ENCODE assay signal across 8 mouse cellular contexts in the genomic region with DNA sequence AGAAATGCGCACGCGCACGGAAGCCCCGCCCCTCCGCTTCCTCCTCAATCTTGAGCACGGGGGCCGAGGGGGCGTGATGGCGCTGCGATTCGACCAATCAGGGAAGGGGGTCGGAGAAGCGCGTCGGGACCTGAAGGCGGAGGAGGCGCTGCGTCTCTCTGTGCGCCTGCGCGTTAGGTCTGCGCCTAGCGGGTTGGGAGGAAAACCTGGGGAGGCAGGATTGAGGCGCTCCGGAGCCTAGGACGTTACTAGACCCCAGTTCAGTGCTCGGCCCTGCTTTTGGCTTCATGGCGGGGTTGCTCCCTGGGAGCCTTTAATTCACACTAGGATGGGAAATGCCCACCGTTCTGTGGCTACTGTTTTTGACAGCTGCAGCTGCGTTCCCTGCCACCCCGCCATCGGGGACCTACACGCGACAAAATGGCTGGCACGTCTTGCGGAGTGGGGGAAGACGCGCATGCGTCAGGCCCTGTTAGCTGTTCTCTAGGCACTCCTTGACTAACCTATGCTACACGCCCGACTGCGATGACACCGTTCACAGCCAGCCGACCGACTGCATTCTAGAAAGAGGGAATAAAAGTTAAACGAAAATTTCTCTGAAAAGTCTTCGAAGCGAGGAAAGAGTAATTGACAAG. TPM values are rescaled to one million over a fixed set of nuclear protein-coding genes. Genes with fewer than 3 reads are reported as not detected.
A peak's percentile ranks its signal among the peaks of the same experiment; 100 is the strongest.
DNase-seq lines count a peak whose midpoint lies in the region; ATAC-seq and TF ChIP-seq lines count a peak whose summit lies in the region.

No protein-coding gene starts in this region.

- H3K27ac ChIP-seq in forebrain, embryonic 10.5 days = peak overlapping the region; percentile 100
- H3K27ac ChIP-seq in heart, embryonic 15.5 days = peak overlapping the region; percentile 99
- H3K27ac ChIP-seq in liver, embryonic 14.5 days = peak overlapping the region; percentile 92
- H3K27ac ChIP-seq in neural tube, embryonic 11.5 days (ENCODE audit: low read depth, low read length) = peak overlapping the region; percentile 98
- H3K27ac ChIP-seq in stomach, postnatal 0 days (replicated peaks) = peak overlapping the region; percentile 100

- no peaks in the 10 kb centered on the region for H3K27me3 ChIP-seq in forebrain, embryonic 10.5 days (ENCODE audit: poor library complexity, severe bottlenecking)
- no peaks in the 10 kb centered on the region for H3K27me3 ChIP-seq in heart, embryonic 15.5 days
- no peaks in the 10 kb centered on the region for H3K27me3 ChIP-seq in liver, embryonic 14.5 days (ENCODE audit: control insufficient read depth, insufficient read depth, low read length)
- no peaks in the 10 kb centered on the region for H3K27me3 ChIP-seq in neural tube, embryonic 11.5 days (ENCODE audit: control insufficient read depth, insufficient read depth, low read length)
- no peaks in the 10 kb centered on the region for H3K27me3 ChIP-seq in stomach, postnatal 0 days (ENCODE audit: control insufficient read depth, insufficient read depth, low read length)

- H3K4me1 ChIP-seq in forebrain, embryonic 10.5 days = peaks cover 36% of the 10 kb centered on the region
- H3K4me1 ChIP-seq in heart, embryonic 15.5 days (replicated peaks) = peaks cover 18% of the 10 kb centered on the region
- peaks cover 15% of the 10 kb centered on the region in 2 experiments for H3K4me1 ChIP-seq in liver, embryonic 14.5 days (replicated peaks; ENCODE audit: control insufficient read depth in 2 of 2, insufficient read depth in 2 of 2, low read length in 1 of 2)
- peaks cover 8% of the 10 kb centered on the region; the same call in 1 of the 2 replicates for H3K4me1 ChIP-seq in neural tube, embryonic 11.5 days (ENCODE audit: control insufficient read depth, insufficient read depth, low read length)
- no peaks in the 10 kb centered on the region for H3K4me1 ChIP-seq in stomach, postnatal 0 days (replicated peaks; ENCODE audit: control insufficient read depth, insufficient read depth)

- H3K4me3 ChIP-seq in forebrain, embryonic 10.5 days = peak overlapping the region; percentile 91
- peak overlapping the region; percentile 85 for H3K4me3 ChIP-seq in heart, embryonic 15.5 days
- peak overlapping the region; percentile 82 to 90 for H3K4me3 ChIP-seq in liver, embryonic 14.5 days (ENCODE audit: insufficient read depth in 1 of 2, low read depth in 2 of 2, low read length in 2 of 2)
- peak overlapping the region; percentile 66 for H3K4me3 ChIP-seq in neural tube, embryonic 11.5 days (ENCODE audit: low read depth, low read length)
- H3K4me3 ChIP-seq in stomach, postnatal 0 days (ENCODE audit: low read depth, low read length) = peak overlapping the region; percentile 82

- no peaks in the 10 kb centered on the region for H3K9me3 ChIP-seq in forebrain, embryonic 10.5 days
- H3K9me3 ChIP-seq in heart, embryonic 15.5 days (replicated peaks) = no peaks in the 10 kb centered on the region
- H3K9me3 ChIP-seq in liver, embryonic 14.5 days (ENCODE audit: control insufficient read depth, low read length) = no peaks in the 10 kb centered on the region
- H3K9me3 ChIP-seq in neural tube, embryonic 11.5 days (ENCODE audit: control insufficient read depth, low read length) = no peaks in the 10 kb centered on the region
- H3K9me3 ChIP-seq in stomach, postnatal 0 days (ENCODE audit: control insufficient read depth, low read length) = no peaks in the 10 kb centered on the region

- peaks cover 12% of the 10 kb centered on the region for H3K36me3 ChIP-seq in forebrain, embryonic 10.5 days (replicated peaks)
- H3K36me3 ChIP-seq in heart, embryonic 15.5 days = no peaks in the 10 kb centered on the region
- H3K36me3 ChIP-seq in liver, embryonic 14.5 days (replicated peaks; ENCODE audit: control insufficient read depth, insufficient read depth, low read depth) = no peaks in the 10 kb centered on the region
- H3K36me3 ChIP-seq in neural tube, embryonic 11.5 days (ENCODE audit: control insufficient read depth, insufficient read depth, low read length) = no peaks in the 10 kb centered on the region
- no peaks in the 10 kb centered on the region for H3K36me3 ChIP-seq in stomach, postnatal 0 days (ENCODE audit: control insufficient read depth, insufficient read depth, low read length)

- peak; percentile 95 for ATAC-seq in heart, embryonic 15.5 days (replicated peaks; ENCODE audit: insufficient number of reproducible peaks, insufficient read depth, low FRiP score, low read depth)
- peak; percentile 95 for ATAC-seq in liver, embryonic 14.5 days (ENCODE audit: insufficient read depth)
- ATAC-seq in neural tube, embryonic 11.5 days (ENCODE audit: insufficient read depth, low FRiP score, low TSS enrichment) = peak; percentile 89
- ATAC-seq in stomach, postnatal 0 days (ENCODE audit: low FRiP score, low TSS enrichment) = peak; percentile 95

- peak; percentile 48; the same call in 1 of the 2 replicates for TF ChIP-seq EP300 in liver, embryonic 14.5 days (IDR thresholded peaks at IDR 0.05; ENCODE audit: low read depth)
- no peak for TF ChIP-seq EP300 in stomach, postnatal 0 days (optimal IDR thresholded peaks at IDR 0.05)

- DNase-seq in CD8-positive naive resting alpha-beta T cell, adult 2 months (ENCODE audit: low read depth in 2 of 2, low spot score in 2 of 2) = peak; percentile 99 to 100
- DNase-seq in c-Kit-positive CD71-negative TER-119-negative erythroid progenitor cells, embryonic 14.5 days (ENCODE audit: low read depth) = peak; percentile 100
- peak; percentile 99 for DNase-seq in forebrain, embryonic 10.5 days (ENCODE audit: extremely low spot score, low spot score)
- DNase-seq in kidney, postnatal 25 days = peak; percentile 100
- DNase-seq in liver, embryonic 14.5 days (ENCODE audit: low read depth in 3 of 3, low spot score in 3 of 3) = peak; percentile 99 to 100 (median 99)
- peak; percentile 100 for DNase-seq in neural tube, embryonic 11.5 days (ENCODE audit: low spot score)
- peak; percentile 100 for DNase-seq in stomach, postnatal 0 days (ENCODE audit: low spot score)

- peak overlapping the region; percentile 75 for H3K9ac ChIP-seq in heart, embryonic 15.5 days
- H3K9ac ChIP-seq in liver, embryonic 14.5 days (replicated peaks) = peak overlapping the region; percentile 81
- peak overlapping the region; percentile 75 for H3K9ac ChIP-seq in neural tube, embryonic 11.5 days (ENCODE audit: low read length)
- H3K9ac ChIP-seq in stomach, postnatal 0 days (ENCODE audit: low read length) = peak overlapping the region; percentile 68

- peak; percentile 42 for TF ChIP-seq CTCF in liver, embryonic 14.5 days (IDR thresholded peaks at IDR 0.05; ENCODE audit: low read depth)
- TF ChIP-seq CTCF in stomach, postnatal 0 days (IDR thresholded peaks at IDR 0.05; ENCODE audit: low read depth) = peak; percentile 38

- WGBS in forebrain, embryonic 10.5 days = under 1% methylated on average over 49 of the region's 49 CpGs
- under 1% methylated on average over 49 of the region's 49 CpGs for WGBS in heart, embryonic 15.5 days
- under 1% methylated on average over 49 of the region's 49 CpGs for WGBS in liver, embryonic 14.5 days (ENCODE audit: insufficient replicate concordance)
- under 1% methylated on average over 49 of the region's 49 CpGs for WGBS in neural tube, embryonic 11.5 days
- WGBS in stomach, postnatal 0 days = under 1% methylated on average over 49 of the region's 49 CpGs

- H3K4me2 ChIP-seq in heart, embryonic 15.5 days = peak overlapping the region; percentile 64
- peak overlapping the region; percentile 85 for H3K4me2 ChIP-seq in liver, embryonic 14.5 days (ENCODE audit: low read depth)
- peak overlapping the region; percentile 50 for H3K4me2 ChIP-seq in neural tube, embryonic 11.5 days (ENCODE audit: low read depth)
- peak overlapping the region; percentile 57 for H3K4me2 ChIP-seq in stomach, postnatal 0 days (replicated peaks; ENCODE audit: low read depth)

RNA-seq across cellular contexts. Expression of a gene that starts 0.8 kb away (rescaled TPM):
- polyA plus RNA-seq in forebrain, embryonic 10.5 days (2016; fragmentation: Nextera tagmentation; extraction: Ambion mirVana) = 21.1 and 22.3 TPM in 2 replicates
- 17.6 and 19.6 TPM in 2 replicates for polyA plus RNA-seq in heart, embryonic 15.5 days (2015; fragmentation: Nextera tagmentation; extraction: Ambion mirVana)
- 4.2 and 5.3 TPM in 2 replicates for polyA plus RNA-seq in liver, embryonic 14.5 days (2012; rRNA removed)
- polyA plus RNA-seq in liver, embryonic 14.5 days (2014; fragmentation: Nextera tagmentation; extraction: Ambion mirVana) = 6.6 and 6.8 TPM in 2 replicates
- polyA plus RNA-seq in neural tube, embryonic 11.5 days (2014; fragmentation: Nextera tagmentation; extraction: Ambion mirVana) = 21.1 and 21.6 TPM in 2 replicates
- 11.1 and 12.0 TPM in 2 replicates for polyA plus RNA-seq in stomach, postnatal 0 days (2015; fragmentation: Nextera tagmentation; extraction: Ambion mirVana)

RNA-seq across cellular contexts. Expression of a gene that starts 36.2 kb away (rescaled TPM):
- polyA plus RNA-seq in forebrain, embryonic 10.5 days (2016; fragmentation: Nextera tagmentation; extraction: Ambion mirVana) = 71.3 and 78.1 TPM in 2 replicates
- 27.5 and 31.0 TPM in 2 replicates for polyA plus RNA-seq in heart, embryonic 15.5 days (2015; fragmentation: Nextera tagmentation; extraction: Ambion mirVana)
- polyA plus RNA-seq in liver, embryonic 14.5 days (2012; rRNA removed) = 9.9 and 18.9 TPM in 2 replicates
- 27.2 and 27.5 TPM in 2 replicates for polyA plus RNA-seq in liver, embryonic 14.5 days (2014; fragmentation: Nextera tagmentation; extraction: Ambion mirVana)
- 65.9 and 69.6 TPM in 2 replicates for polyA plus RNA-seq in neural tube, embryonic 11.5 days (2014; fragmentation: Nextera tagmentation; extraction: Ambion mirVana)
- polyA plus RNA-seq in stomach, postnatal 0 days (2015; fragmentation: Nextera tagmentation; extraction: Ambion mirVana) = 12.9 and 13.8 TPM in 2 replicates

RNA-seq across cellular contexts. Expression of a gene that starts 51.9 kb away (rescaled TPM):
- 353 TPM in 2 replicates for polyA plus RNA-seq in forebrain, embryonic 10.5 days (2016; fragmentation: Nextera tagmentation; extraction: Ambion mirVana)
- polyA plus RNA-seq in heart, embryonic 15.5 days (2015; fragmentation: Nextera tagmentation; extraction: Ambion mirVana) = 323 and 434 TPM in 2 replicates
- polyA plus RNA-seq in liver, embryonic 14.5 days (2012; rRNA removed) = 72.5 and 119 TPM in 2 replicates
- 224 and 226 TPM in 2 replicates for polyA plus RNA-seq in liver, embryonic 14.5 days (2014; fragmentation: Nextera tagmentation; extraction: Ambion mirVana)
- 347 and 348 TPM in 2 replicates for polyA plus RNA-seq in neural tube, embryonic 11.5 days (2014; fragmentation: Nextera tagmentation; extraction: Ambion mirVana)
- 283 and 301 TPM in 2 replicates for polyA plus RNA-seq in stomach, postnatal 0 days (2015; fragmentation: Nextera tagmentation; extraction: Ambion mirVana)

RNA-seq across cellular contexts. Expression of a gene that starts 59.5 kb away (rescaled TPM):
- polyA plus RNA-seq in forebrain, embryonic 10.5 days (2016; fragmentation: Nextera tagmentation; extraction: Ambion mirVana) = 76.5 and 76.9 TPM in 2 replicates
- 31.3 and 42.4 TPM in 2 replicates for polyA plus RNA-seq in heart, embryonic 15.5 days (2015; fragmentation: Nextera tagmentation; extraction: Ambion mirVana)
- polyA plus RNA-seq in liver, embryonic 14.5 days (2012; rRNA removed) = 14.5 and 19.9 TPM in 2 replicates
- polyA plus RNA-seq in liver, embryonic 14.5 days (2014; fragmentation: Nextera tagmentation; extraction: Ambion mirVana) = 37.1 and 39.9 TPM in 2 replicates
- polyA plus RNA-seq in neural tube, embryonic 11.5 days (2014; fragmentation: Nextera tagmentation; extraction: Ambion mirVana) = 46.8 and 56.5 TPM in 2 replicates
- 22.4 and 24.4 TPM in 2 replicates for polyA plus RNA-seq in stomach, postnatal 0 days (2015; fragmentation: Nextera tagmentation; extraction: Ambion mirVana)

Comparison
In these comparisons a context has a peak if more than half of its experiments do, and no peak if none do; other contexts are left out.
1. Peak in every context shown above with its lines: DNase-seq, ATAC-seq, H3K4me3 ChIP-seq and H3K27ac ChIP-seq.